ENCODE assay signal across 20 mouse cellular contexts in the genomic region with DNA sequence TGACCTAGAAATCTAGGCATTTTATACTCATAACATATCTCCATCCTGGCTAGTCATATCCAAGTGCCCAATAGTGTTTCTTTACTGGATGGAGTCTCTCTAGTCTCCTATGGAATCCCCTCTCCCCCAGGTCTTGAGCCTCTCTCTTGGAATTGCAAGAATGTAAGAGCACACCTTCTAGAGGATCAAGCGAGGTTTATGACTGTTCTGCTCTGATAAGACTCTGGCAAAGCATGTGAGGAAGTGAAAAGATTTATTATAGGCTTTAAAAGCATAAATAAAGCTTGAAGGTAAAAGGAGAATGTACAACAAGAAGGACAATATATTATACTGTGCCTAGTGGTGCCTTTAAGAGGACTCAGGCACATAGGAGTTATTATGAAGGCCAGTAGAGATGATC.
"Had no signal": no experiment of that assay in that cellular context is flagged by ENCODE, and none has a peak within 500 bp of the region (broad histone marks: within the 10 kb centered on the region; RNA-seq: fewer than 3 reads in every experiment).

No protein-coding gene starts in this region.

- ATAC-seq: liver, postnatal 0 days; midbrain, embryonic 16.5 days had no signal

- H3K4me3 ChIP-seq: lung, embryonic 15.5 days; midbrain, embryonic 10.5 days; midbrain, embryonic 12.5 days; myocyte; neural tube, embryonic 13.5 days; neural tube, embryonic 15.5 days had no signal

- H3K4me1 ChIP-seq: lung, embryonic 15.5 days had no signal

- DNase-seq: liver, postnatal 0 days; lung, adult 2 months; lung, postnatal 10 days; lung, postnatal 4 days; midbrain, embryonic 14.5 days; retina, postnatal 1 day; right cerebral cortex, adult 18-20 months; right cerebral cortex, postnatal 25 days; right cerebral cortex, postnatal 4 days; spleen, adult 18-20 months; thymus, adult 2 months; thymus, postnatal 25 days; thymus, postnatal 4 days had no signal

- H3K9me3 ChIP-seq: lung, embryonic 15.5 days; midbrain, embryonic 10.5 days; midbrain, embryonic 12.5 days; neural tube, embryonic 13.5 days; neural tube, embryonic 15.5 days had no signal

- H3K9ac ChIP-seq: liver, postnatal 0 days; lung, embryonic 15.5 days; midbrain, embryonic 12.5 days; neural tube, embryonic 13.5 days; neural tube, embryonic 15.5 days had no signal

- H3K4me2 ChIP-seq: lung, embryonic 15.5 days; midbrain, embryonic 12.5 days; neural tube, embryonic 13.5 days; neural tube, embryonic 15.5 days had no signal

- H3K27me3 ChIP-seq: lung, embryonic 15.5 days; midbrain, embryonic 12.5 days; neural tube, embryonic 13.5 days; neural tube, embryonic 15.5 days had no signal

- H3K36me3 ChIP-seq: lung, embryonic 15.5 days; midbrain, embryonic 10.5 days; midbrain, embryonic 12.5 days; neural tube, embryonic 13.5 days; neural tube, embryonic 15.5 days had no signal

- H3K27ac ChIP-seq: lung, embryonic 15.5 days; midbrain, embryonic 10.5 days; midbrain, embryonic 12.5 days; neural tube, embryonic 13.5 days; neural tube, embryonic 15.5 days had no signal
